Mouse (Mus musculus) spleen, postnatal 10 days (tissue): ENCODE measurements around the gene 9930022D16Rik.

ENCODE experiments used
- DNase-seq, 2 experiments: peaks; one replicate each; pipeline ENCODE4 v3.0.0; 2021 to 2022; ENCODE audit warnings: low spot score in 2 of 2

Gene 9930022D16Rik

GRCm38 (mm10) chr11:109413617-109414016 is at the start of gene 9930022D16Rik:
9930022D16Rik (plus strand) TSS chr11:109413917.
- no peak for DNase-seq

DNA sequence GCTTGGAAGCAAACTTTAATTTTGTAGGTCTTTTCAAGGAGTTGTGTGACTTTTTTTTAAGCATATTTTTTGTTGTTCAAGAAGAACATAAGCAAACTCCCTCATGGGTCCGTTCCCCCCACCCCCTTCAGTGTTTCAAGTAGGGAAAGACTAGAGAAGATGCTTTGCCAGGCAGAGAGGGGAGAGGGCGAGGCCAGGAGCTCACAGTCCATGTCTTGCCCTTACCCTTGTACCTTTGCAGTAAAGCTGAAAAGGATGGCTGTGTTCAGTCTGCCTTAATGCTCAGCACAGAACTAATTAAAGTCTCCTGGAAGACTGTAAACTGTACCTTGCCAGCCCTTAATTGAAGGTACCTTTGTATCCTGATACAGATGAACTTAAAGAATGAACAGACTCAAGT is 49.4 kb upstream of the 9930022D16Rik start:
- DNase-seq, result no peak

GRCm38 (mm10) chr11:109364881-109365280 is 48.8 kb upstream of the 9930022D16Rik start:
- DNase-seq, result no peak

- DNase-seq, result no peak
Observed at GRCm38 (mm10) chr11:109365818-109366217, 47.9 kb upstream of the 9930022D16Rik start.

GRCm38 (mm10) chr11:109366802-109367579 is 46.7 kb upstream of the 9930022D16Rik start:
- DNase-seq, result no peak

DNA sequence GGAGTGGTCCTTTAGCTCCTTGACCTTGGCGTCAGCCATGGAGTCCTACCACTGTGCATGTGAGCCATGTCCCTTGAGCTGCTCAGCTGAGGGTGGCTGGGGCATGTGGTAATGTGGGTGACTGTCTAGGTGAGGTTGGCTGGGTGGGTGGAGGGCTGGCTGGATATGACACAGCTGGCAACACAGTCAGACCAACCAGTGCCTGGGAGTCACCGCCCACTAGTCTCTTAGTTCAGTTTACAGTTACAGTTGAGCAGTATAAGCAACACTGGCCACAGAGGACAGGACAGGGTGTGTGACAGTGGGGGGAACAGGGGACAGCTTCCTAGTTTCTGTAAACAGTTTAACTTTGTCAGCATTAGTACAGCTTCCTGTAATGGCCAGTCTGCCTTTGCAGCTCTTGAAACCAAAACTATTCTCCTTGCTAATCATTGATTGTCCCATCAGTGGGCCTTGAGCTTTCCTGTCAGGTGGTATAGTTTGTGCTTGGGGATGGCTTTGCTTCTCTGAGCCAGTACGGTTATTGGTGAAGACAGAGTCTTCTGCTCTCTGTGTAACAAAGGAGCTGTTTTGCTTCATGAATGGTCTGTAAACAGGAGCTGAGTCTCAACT is 44.6 kb upstream of the 9930022D16Rik start:
- no peak for DNase-seq

- no peak for DNase-seq
Observed at GRCm38 (mm10) chr11:109375412-109375811, 38.3 kb upstream of the 9930022D16Rik start.

DNA sequence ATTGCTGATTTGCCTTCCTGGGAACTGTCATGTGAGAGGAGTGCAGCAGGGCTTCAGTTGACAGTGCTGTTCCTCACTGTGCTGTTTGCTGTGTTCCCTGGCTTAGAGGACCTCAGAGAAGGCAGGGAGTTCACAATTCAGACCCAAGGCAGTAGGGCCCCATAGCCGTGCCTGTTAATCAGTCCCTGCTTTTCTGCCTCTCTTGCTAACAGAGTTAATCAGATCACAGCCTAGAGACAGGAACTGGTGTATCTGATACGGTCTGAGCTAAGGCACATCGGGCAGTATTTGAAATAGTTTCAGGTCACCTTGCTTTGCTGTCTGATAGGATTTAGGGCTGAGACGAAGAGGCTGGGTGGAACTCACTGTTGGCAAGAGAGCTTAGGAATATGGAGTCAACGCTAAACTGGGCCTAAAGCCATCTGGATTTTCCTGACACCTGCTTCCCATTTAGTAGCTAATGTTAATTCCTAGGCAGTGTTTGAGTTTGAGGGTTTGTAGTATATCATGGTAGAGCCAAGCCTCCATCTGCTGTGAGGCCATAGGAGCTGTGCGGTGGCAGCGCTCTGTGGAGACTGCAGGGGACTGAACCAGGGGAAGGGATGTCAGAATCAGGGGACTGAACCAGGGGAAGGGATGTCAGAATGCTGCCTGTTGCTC is 37.1 kb upstream of the 9930022D16Rik start:
- no peak for DNase-seq

DNA sequence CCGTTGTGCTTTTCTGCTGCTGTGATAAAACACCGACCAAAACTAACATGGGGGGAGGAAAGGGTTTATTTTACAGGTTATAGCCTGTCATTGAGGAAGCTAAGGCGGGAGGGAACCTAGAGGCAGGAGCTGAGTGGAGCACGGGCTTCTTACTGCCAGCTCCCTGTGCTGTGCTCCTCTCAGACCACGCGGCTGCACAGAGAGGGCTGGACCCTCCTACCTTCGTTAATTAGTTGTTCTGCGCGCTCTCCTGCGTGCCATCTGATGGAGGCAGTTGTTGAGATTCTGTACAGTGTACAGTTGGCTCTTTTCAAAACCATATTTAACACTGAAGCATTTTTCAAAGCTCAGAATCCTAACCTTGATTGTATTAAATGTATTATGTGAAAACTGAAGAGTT is 36.2 kb upstream of the 9930022D16Rik start:
- DNase-seq, result no peak

GRCm38 (mm10) chr11:109378051-109378450 is 35.7 kb upstream of the 9930022D16Rik start:
- no peak for DNase-seq

DNA sequence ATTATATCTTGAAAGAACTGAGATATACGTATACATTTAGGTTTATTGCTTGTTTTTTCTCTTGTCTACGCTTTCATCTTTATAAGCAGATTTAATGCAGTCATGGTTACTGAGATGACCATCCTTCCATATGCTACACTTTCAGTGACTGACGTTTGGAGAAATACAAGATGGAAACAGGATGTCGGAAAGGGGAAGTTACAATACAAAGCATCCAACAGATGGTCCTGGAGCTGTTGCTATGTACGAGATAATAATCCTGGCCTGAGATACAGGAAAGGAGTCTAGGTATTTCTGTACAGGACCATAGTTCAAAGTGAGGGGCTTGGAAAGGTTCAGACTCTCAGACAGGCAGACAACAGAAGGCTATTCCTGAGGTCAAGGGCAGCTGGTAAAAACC is 33.1 kb upstream of the 9930022D16Rik start:
- DNase-seq, result no peak

DNA sequence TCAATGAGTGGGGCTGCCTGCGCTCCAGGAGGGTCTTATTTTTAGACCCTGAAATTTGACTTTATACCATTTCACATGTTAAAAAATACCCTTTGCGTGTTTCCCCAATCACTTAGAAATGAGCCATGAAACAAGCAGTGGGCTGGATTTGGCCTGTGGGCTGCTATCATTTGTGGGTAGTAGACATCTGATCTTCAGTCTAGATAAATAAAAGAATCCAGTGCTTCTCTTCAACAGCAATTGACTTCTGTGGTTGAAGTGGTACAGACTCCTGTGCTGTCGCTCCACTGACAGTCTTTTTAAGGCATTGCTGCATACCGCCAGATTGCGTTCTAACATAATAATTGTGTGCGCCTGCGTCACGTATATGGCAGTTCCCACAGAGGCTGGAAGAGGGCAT is 28.4 kb upstream of the 9930022D16Rik start:
- DNase-seq, result no peak

DNA sequence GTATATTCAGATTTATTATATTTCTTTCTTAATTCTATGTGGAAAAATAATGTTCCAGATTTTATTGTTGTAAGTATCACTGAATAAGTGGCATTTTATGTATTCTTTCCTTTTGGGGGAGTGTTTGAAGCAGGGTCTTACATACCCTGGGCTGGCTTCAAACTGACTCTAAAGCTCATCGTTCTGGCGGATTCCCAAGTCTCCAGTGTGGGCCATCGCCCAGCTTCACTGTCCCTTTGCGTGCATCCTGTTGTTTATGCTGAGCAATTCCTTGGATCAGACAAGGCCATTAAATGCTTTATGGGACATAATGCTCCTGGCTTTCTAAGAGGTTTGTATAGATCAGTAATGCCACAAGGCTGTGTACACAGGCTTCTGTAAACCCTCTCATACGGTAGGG is 24.7 kb upstream of the 9930022D16Rik start:
- no peak for DNase-seq

DNA sequence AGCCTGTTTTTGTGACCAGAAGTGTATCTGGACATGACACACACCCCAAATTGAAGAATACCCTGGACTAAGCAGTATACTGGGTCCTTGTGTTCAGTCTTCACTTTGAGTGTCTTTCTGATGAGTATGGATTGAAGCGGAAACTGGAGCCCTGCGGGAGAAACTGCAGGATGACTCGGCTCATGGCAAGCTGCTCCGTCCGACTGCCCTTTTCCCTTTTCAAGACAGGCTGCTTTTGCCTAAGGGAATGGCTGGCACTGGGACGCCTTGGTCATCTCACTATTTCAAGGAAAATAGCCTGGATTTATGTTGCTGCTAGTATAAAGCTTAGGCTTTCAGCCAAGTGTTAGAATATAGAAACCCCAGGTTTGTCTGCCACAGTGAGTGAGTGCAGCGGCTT is 22.5 kb upstream of the 9930022D16Rik start:
- DNase-seq, result no peak

DNA sequence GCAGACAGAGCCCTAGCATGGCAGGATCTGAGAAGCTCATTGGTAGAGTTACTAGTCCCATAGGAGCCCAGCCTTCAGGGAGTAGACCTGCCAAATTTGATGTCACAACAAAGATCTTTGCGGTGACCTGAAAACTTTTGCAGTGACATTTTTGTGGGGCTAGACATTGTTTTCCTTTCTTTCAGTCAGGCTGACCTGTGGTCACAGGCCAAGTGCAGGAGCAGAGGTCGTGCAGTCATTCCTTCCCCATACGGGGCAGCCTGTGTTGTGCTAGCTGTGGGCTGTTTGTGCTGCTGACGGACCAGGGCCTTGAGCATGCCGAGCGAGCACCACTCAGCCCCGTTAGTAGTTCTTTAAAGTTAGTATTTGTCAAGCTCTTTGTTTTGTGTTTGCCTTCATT is 22.0 kb upstream of the 9930022D16Rik start:
- no peak for DNase-seq

DNA sequence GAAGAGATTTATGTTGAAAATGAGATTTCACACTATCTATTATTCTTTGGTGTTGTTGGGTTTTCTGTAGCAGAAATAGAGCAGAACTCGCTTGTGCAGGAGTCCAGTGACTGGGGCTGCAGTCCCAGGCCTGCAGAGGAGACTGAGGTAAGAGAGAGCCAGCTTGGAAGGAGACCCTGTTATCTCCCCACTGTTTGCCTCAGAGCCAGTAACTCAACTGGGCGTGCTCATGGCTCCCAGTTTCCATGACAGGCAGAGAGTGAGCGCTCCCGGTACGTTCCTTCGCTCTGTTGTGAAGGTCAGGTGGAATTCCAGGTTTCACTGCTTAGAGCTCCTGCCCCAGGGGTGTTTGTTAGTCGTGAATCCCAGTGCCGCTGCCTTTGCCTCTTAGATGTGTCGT is 21.1 kb upstream of the 9930022D16Rik start:
- DNase-seq, result no peak

GRCm38 (mm10) chr11:109394758-109395157 is 19.0 kb upstream of the 9930022D16Rik start:
- no peak for DNase-seq

GRCm38 (mm10) chr11:109395291-109395690 is 18.4 kb upstream of the 9930022D16Rik start:
- DNase-seq, result no peak

DNA sequence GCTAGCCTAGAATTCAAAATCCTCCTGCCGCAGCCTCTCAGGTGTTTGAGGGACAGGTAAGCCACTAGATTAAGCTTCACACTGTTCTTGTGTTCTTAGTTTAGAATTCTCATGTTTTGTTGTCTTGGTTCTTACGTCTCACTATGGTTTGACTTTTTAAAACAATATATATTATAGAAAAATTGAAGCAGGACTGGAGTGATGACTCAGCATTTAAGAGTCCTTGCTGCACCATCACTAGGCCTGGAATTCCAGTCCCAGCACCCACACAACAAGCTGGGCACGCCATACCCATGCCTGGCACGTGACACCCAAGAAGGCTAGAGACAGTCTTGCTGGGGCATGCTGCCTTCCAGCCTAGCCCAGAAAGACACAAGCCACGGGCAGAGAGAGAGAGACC is 7.3 kb upstream of the 9930022D16Rik start:
- no peak for DNase-seq

DNA sequence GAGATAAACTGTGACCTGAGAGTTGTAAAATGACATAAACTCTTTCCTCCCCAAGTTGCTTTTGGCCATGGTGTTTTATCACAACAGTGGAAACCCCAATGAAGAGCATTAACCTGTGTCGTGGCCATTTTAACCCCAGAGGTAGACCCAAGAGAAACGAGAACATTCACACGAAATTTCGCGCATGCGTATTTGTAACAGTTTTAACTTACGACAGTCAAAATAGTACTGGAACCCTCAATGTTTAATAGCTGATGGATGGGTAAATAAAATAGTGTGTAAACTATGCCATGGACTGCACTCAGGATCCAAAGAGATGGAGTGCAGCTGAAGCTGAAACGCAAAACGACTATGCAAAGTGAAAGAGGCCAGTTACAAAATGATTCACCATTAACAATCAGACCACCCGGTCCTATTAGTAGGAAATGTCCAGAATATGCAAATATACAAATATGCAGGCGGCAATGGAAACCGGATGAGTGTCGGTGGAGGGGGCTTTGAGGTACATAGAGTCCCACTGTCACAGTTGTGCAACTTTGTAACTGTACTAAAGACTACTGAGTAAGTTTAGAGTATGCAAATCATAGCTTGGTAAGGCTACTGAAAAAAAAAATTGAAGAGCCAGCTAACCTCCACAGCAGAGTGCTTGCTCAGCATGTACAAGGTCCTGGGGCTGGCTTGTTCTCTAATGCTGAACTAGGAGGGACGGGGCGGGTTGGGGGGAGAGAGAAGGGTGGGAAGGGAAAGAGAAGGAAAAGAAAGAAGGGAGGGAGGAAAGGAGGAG is 3.3 kb upstream of the 9930022D16Rik start:
- DNase-seq, result no peak

GRCm38 (mm10) chr11:109414802-109415201 is 1.1 kb downstream of the 9930022D16Rik start:
- no peak for DNase-seq
